Mouse (Mus musculus): ENCODE measurements around the gene Gm3336. TPM values are rescaled to one million over a fixed set of nuclear protein-coding genes. Genes with fewer than 3 reads are reported as not detected.

The Gm3336 gene
- polyA plus RNA-seq, 1 experiment from 2014 or later: not detected

GRCm38 (mm10) chr8:70723486-70724210, 5.3 kb downstream of the Gm3336 start, which contains the start of gene Pde4c:
Gene Pde4c, plus strand, starts transcription at chr8:70723720.
- H3K27ac ChIP-seq (replicated peaks; ENCODE audit: low read depth, low read length): no peak within 1 kb of the TSS
- H3K4me3 ChIP-seq (ENCODE audit: low read depth, low read length): no peak within 1 kb of the TSS
- no peaks in the 10 kb centered on the region for H3K27me3 ChIP-seq (ENCODE audit: control insufficient read depth, insufficient read depth, low read length)
- ATAC-seq (replicated peaks; ENCODE audit: insufficient number of reproducible peaks, low FRiP score, low TSS enrichment, low read depth) (no peak), DNase-seq (ENCODE audit: low spot score) (no peak)
- no peaks in the 10 kb centered on the region for H3K4me1 ChIP-seq (ENCODE audit: control insufficient read depth, insufficient read depth, low read length)
- no peaks in the 10 kb centered on the region for H3K36me3 ChIP-seq (replicated peaks; ENCODE audit: control insufficient read depth, insufficient read depth, low read depth, low read length)
- H3K9me3 ChIP-seq (replicated peaks; ENCODE audit: control insufficient read depth, low read length): no peaks in the 10 kb centered on the region
- no peak within 1 kb of the TSS for H3K4me2 ChIP-seq (ENCODE audit: low read depth, low read length)
- whole genome bisulfite sequencing: 68% methylated on average over 7 of the region's 7 CpGs
- no peak within 1 kb of the TSS for H3K9ac ChIP-seq (replicated peaks; ENCODE audit: low read length)

GRCm38 (mm10) chr8:70724216-70724615, 5.9 kb downstream of the Gm3336 start:
- DNase-seq (ENCODE audit: low spot score) (no peak), ATAC-seq (replicated peaks; ENCODE audit: insufficient number of reproducible peaks, low FRiP score, low TSS enrichment, low read depth) (no peak)
- H3K27ac ChIP-seq (replicated peaks; ENCODE audit: low read depth, low read length): no peak overlapping the region
- no peaks in the 10 kb centered on the region for H3K4me1 ChIP-seq (ENCODE audit: control insufficient read depth, insufficient read depth, low read length)
- no peak overlapping the region for H3K4me3 ChIP-seq (ENCODE audit: low read depth, low read length)
- no peak overlapping the region for H3K4me2 ChIP-seq (ENCODE audit: low read depth, low read length)
- 73% methylated on average over 12 of the region's 12 CpGs for WGBS
- H3K9me3 ChIP-seq (replicated peaks; ENCODE audit: control insufficient read depth, low read length): no peaks in the 10 kb centered on the region
- H3K27me3 ChIP-seq (ENCODE audit: control insufficient read depth, insufficient read depth, low read length): peaks cover 4% of the 10 kb centered on the region
- H3K9ac ChIP-seq (replicated peaks; ENCODE audit: low read length): no peak overlapping the region
- no peaks in the 10 kb centered on the region for H3K36me3 ChIP-seq (replicated peaks; ENCODE audit: control insufficient read depth, insufficient read depth, low read depth, low read length)

GRCm38 (mm10) chr8:70725792-70726447, 7.6 kb downstream of the Gm3336 start:
- ATAC-seq (replicated peaks; ENCODE audit: insufficient number of reproducible peaks, low FRiP score, low TSS enrichment, low read depth) (no peak), DNase-seq (ENCODE audit: low spot score) (peak; percentile 61)
- peaks cover 2% of the 10 kb centered on the region; the same call in 1 of the 2 replicates for H3K4me1 ChIP-seq (ENCODE audit: control insufficient read depth, insufficient read depth, low read length)
- H3K9me3 ChIP-seq (replicated peaks; ENCODE audit: control insufficient read depth, low read length): no peaks in the 10 kb centered on the region
- H3K27me3 ChIP-seq (ENCODE audit: control insufficient read depth, insufficient read depth, low read length): peaks cover 18% of the 10 kb centered on the region
- WGBS: 26% methylated on average over 14 of the region's 14 CpGs
- H3K9ac ChIP-seq (replicated peaks; ENCODE audit: low read length): no peak overlapping the region
- no peak overlapping the region for H3K4me2 ChIP-seq (ENCODE audit: low read depth, low read length)
- no peak overlapping the region for H3K27ac ChIP-seq (replicated peaks; ENCODE audit: low read depth, low read length)
- no peak overlapping the region for H3K4me3 ChIP-seq (ENCODE audit: low read depth, low read length)
- no peaks in the 10 kb centered on the region for H3K36me3 ChIP-seq (replicated peaks; ENCODE audit: control insufficient read depth, insufficient read depth, low read depth, low read length)

GRCm38 (mm10) chr8:70726721-70727120, 8.4 kb downstream of the Gm3336 start:
- H3K4me2 ChIP-seq (ENCODE audit: low read depth, low read length): no peak overlapping the region
- no peak overlapping the region for H3K27ac ChIP-seq (replicated peaks; ENCODE audit: low read depth, low read length)
- peaks cover 19% of the 10 kb centered on the region for H3K27me3 ChIP-seq (ENCODE audit: control insufficient read depth, insufficient read depth, low read length)
- DNase-seq (ENCODE audit: low spot score): no peak
- ATAC-seq (replicated peaks; ENCODE audit: insufficient number of reproducible peaks, low FRiP score, low TSS enrichment, low read depth): no peak
- H3K9ac ChIP-seq (replicated peaks; ENCODE audit: low read length): no peak overlapping the region
- H3K9me3 ChIP-seq (replicated peaks; ENCODE audit: control insufficient read depth, low read length): no peaks in the 10 kb centered on the region
- H3K36me3 ChIP-seq (replicated peaks; ENCODE audit: control insufficient read depth, insufficient read depth, low read depth, low read length): no peaks in the 10 kb centered on the region
- peaks cover 2% of the 10 kb centered on the region; the same call in 1 of the 2 replicates for H3K4me1 ChIP-seq (ENCODE audit: control insufficient read depth, insufficient read depth, low read length)
- whole genome bisulfite sequencing: 43% methylated on average over 11 of the region's 11 CpGs
- no peak overlapping the region for H3K4me3 ChIP-seq (ENCODE audit: low read depth, low read length)

- H3K9ac ChIP-seq (replicated peaks; ENCODE audit: low read length): peak overlapping the region; percentile 37; the same call in 1 of the 2 replicates
- 0 out of 2 replicates have a peak overlapping the region, but pooled peaks have one; percentile 5 for H3K4me3 ChIP-seq (ENCODE audit: low read depth, low read length)
- H3K36me3 ChIP-seq (replicated peaks; ENCODE audit: control insufficient read depth, insufficient read depth, low read depth, low read length): no peaks in the 10 kb centered on the region
- peaks cover 2% of the 10 kb centered on the region; the same call in 1 of the 2 replicates for H3K4me1 ChIP-seq (ENCODE audit: control insufficient read depth, insufficient read depth, low read length)
- H3K27me3 ChIP-seq (ENCODE audit: control insufficient read depth, insufficient read depth, low read length): peaks cover 19% of the 10 kb centered on the region
- no peak for ATAC-seq (replicated peaks; ENCODE audit: insufficient number of reproducible peaks, low FRiP score, low TSS enrichment, low read depth)
- H3K4me2 ChIP-seq (ENCODE audit: low read depth, low read length): peak overlapping the region; percentile 29
- H3K27ac ChIP-seq (replicated peaks; ENCODE audit: low read depth, low read length): no peak overlapping the region
- no peak for DNase-seq (ENCODE audit: low spot score)
- no peaks in the 10 kb centered on the region for H3K9me3 ChIP-seq (replicated peaks; ENCODE audit: control insufficient read depth, low read length)
- WGBS: 3% methylated on average over 34 of the region's 34 CpGs
Observed at GRCm38 (mm10) chr8:70729808-70730475, 11.6 kb downstream of the Gm3336 start.

- ATAC-seq (replicated peaks; ENCODE audit: insufficient number of reproducible peaks, low FRiP score, low TSS enrichment, low read depth): no peak
- no peak overlapping the region for H3K4me2 ChIP-seq (ENCODE audit: low read depth, low read length)
- WGBS: 89% methylated on average over 4 of the region's 4 CpGs
- peaks cover 19% of the 10 kb centered on the region for H3K27me3 ChIP-seq (ENCODE audit: control insufficient read depth, insufficient read depth, low read length)
- no peak overlapping the region for H3K27ac ChIP-seq (replicated peaks; ENCODE audit: low read depth, low read length)
- no peak overlapping the region for H3K9ac ChIP-seq (replicated peaks; ENCODE audit: low read length)
- H3K36me3 ChIP-seq (replicated peaks; ENCODE audit: control insufficient read depth, insufficient read depth, low read depth, low read length): no peaks in the 10 kb centered on the region
- DNase-seq (ENCODE audit: low spot score): no peak
- H3K9me3 ChIP-seq (replicated peaks; ENCODE audit: control insufficient read depth, low read length): no peaks in the 10 kb centered on the region
- no peak overlapping the region for H3K4me3 ChIP-seq (ENCODE audit: low read depth, low read length)
- peaks cover 2% of the 10 kb centered on the region; the same call in 1 of the 2 replicates for H3K4me1 ChIP-seq (ENCODE audit: control insufficient read depth, insufficient read depth, low read length)
Observed at GRCm38 (mm10) chr8:70730956-70731355, 12.6 kb downstream of the Gm3336 start.

GRCm38 (mm10) chr8:70737705-70738104, 19.4 kb downstream of the Gm3336 start:
- no peaks in the 10 kb centered on the region for H3K9me3 ChIP-seq (replicated peaks; ENCODE audit: control insufficient read depth, low read length)
- peaks cover 10% of the 10 kb centered on the region for H3K27me3 ChIP-seq (ENCODE audit: control insufficient read depth, insufficient read depth, low read length)
- DNase-seq (ENCODE audit: low spot score): no peak
- H3K4me3 ChIP-seq (ENCODE audit: low read depth, low read length): no peak overlapping the region
- no peaks in the 10 kb centered on the region for H3K4me1 ChIP-seq (ENCODE audit: control insufficient read depth, insufficient read depth, low read length)
- no peak overlapping the region for H3K27ac ChIP-seq (replicated peaks; ENCODE audit: low read depth, low read length)
- H3K9ac ChIP-seq (replicated peaks; ENCODE audit: low read length): no peak overlapping the region
- ATAC-seq (replicated peaks; ENCODE audit: insufficient number of reproducible peaks, low FRiP score, low TSS enrichment, low read depth): no peak
- H3K4me2 ChIP-seq (ENCODE audit: low read depth, low read length): no peak overlapping the region
- WGBS: 66% methylated on average over 5 of the region's 5 CpGs
- H3K36me3 ChIP-seq (replicated peaks; ENCODE audit: control insufficient read depth, insufficient read depth, low read depth, low read length): no peaks in the 10 kb centered on the region
